Mouse (Mus musculus) forebrain, embryonic 10.5 days (tissue): ENCODE results near the gene Zmat5. TPM values are rescaled to one million over a fixed set of nuclear protein-coding genes. Genes with fewer than 3 reads are reported as not detected.

Experiments used
- DNase-seq: peaks from one replicate; pipeline ENCODE4 v3.0.0-alpha.2; 2017; ENCODE audit warnings: low spot score; ENCODE audit errors: extremely low spot score
- H3K27ac ChIP-seq: fragments of 300-500 bp; sonication (generic); 2 replicates; pipeline ENCODE4 v1.5.1; 2016; ENCODE audit warnings: mild to moderate bottlenecking
- H3K27me3 ChIP-seq: fragments of 300-500 bp; sonication (generic); 2 replicates; pipeline ENCODE4 v1.6.1; 2016; ENCODE audit warnings: mild to moderate bottlenecking; ENCODE audit not compliant: poor library complexity, severe bottlenecking
- H3K36me3 ChIP-seq: fragments of 300-500 bp; sonication (generic); replicated peaks from 2 replicates; pipeline ENCODE4 v1.6.1; 2016; ENCODE audit warnings: mild to moderate bottlenecking, moderate library complexity
- H3K4me1 ChIP-seq: fragments of 300-500 bp; sonication (generic); 2 replicates; pipeline ENCODE4 v1.6.1; 2016
- H3K4me3 ChIP-seq: fragments of 300-500 bp; sonication (generic); 2 replicates; pipeline ENCODE4 v1.5.1; 2016; ENCODE audit warnings: mild to moderate bottlenecking, moderate library complexity
- H3K9me3 ChIP-seq: fragments of 300-500 bp; sonication (generic); 2 replicates; pipeline ENCODE4 v1.6.1; 2016; ENCODE audit warnings: mild to moderate bottlenecking, moderate library complexity
- WGBS: fragments of 180-500 bp; shearing (Covaris S2); methylation state at CpG from one replicate; pipeline ENCODE4 v1.1.7; 2016; 5-methylcytosine and 5-hydroxymethylcytosine counted together
- polyA plus RNA-seq: library from polyadenylated mRNA; unstranded; fragments of >200 nt; fragmentation: Nextera tagmentation; extraction: Ambion mirVana; gene quantifications from 2 replicates; pipeline ENCODE4 v1.2.1, GENCODE M21; 2016

Gene Zmat5
- 76.8 and 79.6 TPM in 2 replicates for polyA plus RNA-seq

- peak; percentile 91 for DNase-seq
- H3K9me3 ChIP-seq = no peaks in the 10 kb centered on the region
- WGBS = under 1% methylated on average over 47 of the region's 47 CpGs
- peak within 1 kb of the TSS; percentile 90 for H3K27ac ChIP-seq
- peak within 1 kb of the TSS; percentile 73 for H3K4me3 ChIP-seq
- peaks cover 34% of the 10 kb centered on the region for H3K36me3 ChIP-seq
- H3K27me3 ChIP-seq = no peaks in the 10 kb centered on the region
- H3K4me1 ChIP-seq = peaks cover 18% of the 10 kb centered on the region
These were observed at the start of gene Zmat5, which contains the start of gene Uqcr10 for GRCm38 (mm10) chr11:4704072-4704964. TSS of gene Zmat5 (plus strand) at chr11:4704678. TSS of gene Uqcr10 (minus strand) at chr11:4704342.

GRCm38 (mm10) chr11:4659818-4660217 is 44.7 kb upstream of the Zmat5 start:
- Histone ChIP-seq H3K4me3 (no peak overlapping the region), H3K9me3 (no peaks in the 10 kb centered on the region), H3K27me3 (no peaks in the 10 kb centered on the region), H3K4me1 (no peaks in the 10 kb centered on the region), H3K36me3 (peaks cover 86% of the 10 kb centered on the region), H3K27ac (no peak overlapping the region)
- DNase-seq = no peak
- WGBS = 90% methylated on average over 1 of the region's 1 CpGs

- Histone ChIP-seq H3K4me3 (no peak overlapping the region), H3K9me3 (no peaks in the 10 kb centered on the region), H3K27ac (no peak overlapping the region), H3K4me1 (no peaks in the 10 kb centered on the region), H3K36me3 (peaks cover 83% of the 10 kb centered on the region), H3K27me3 (no peaks in the 10 kb centered on the region)
- no peak for DNase-seq
- 91% methylated on average over 7 of the region's 7 CpGs for WGBS
These were observed 44.0 kb upstream of the Zmat5 start for GRCm38 (mm10) chr11:4660309-4661025.

- H3K27me3 ChIP-seq = no peaks in the 10 kb centered on the region
- no peaks in the 10 kb centered on the region for H3K4me1 ChIP-seq
- no peak for DNase-seq
- H3K27ac ChIP-seq = no peak overlapping the region
- H3K9me3 ChIP-seq = no peaks in the 10 kb centered on the region
- 95% methylated on average over 4 of the region's 4 CpGs for WGBS
- H3K4me3 ChIP-seq = no peak overlapping the region
- H3K36me3 ChIP-seq = peaks cover 84% of the 10 kb centered on the region
These were observed 43.2 kb upstream of the Zmat5 start for GRCm38 (mm10) chr11:4661324-4661723.

- 87% methylated on average over 10 of the region's 10 CpGs for WGBS
- peaks cover 80% of the 10 kb centered on the region for H3K36me3 ChIP-seq
- DNase-seq = no peak
- H3K4me1 ChIP-seq = no peaks in the 10 kb centered on the region
- 0 out of 2 replicates have a peak, but pooled peaks cover under 1% of the 10 kb centered on the region for H3K9me3 ChIP-seq
- no peak overlapping the region for H3K27ac ChIP-seq
- no peaks in the 10 kb centered on the region for H3K27me3 ChIP-seq
- H3K4me3 ChIP-seq = no peak overlapping the region
These were observed 42.5 kb upstream of the Zmat5 start for GRCm38 (mm10) chr11:4661871-4662495.

- 95% methylated on average over 11 of the region's 11 CpGs for WGBS
- H3K4me1 ChIP-seq = no peaks in the 10 kb centered on the region
- H3K36me3 ChIP-seq = peaks cover 80% of the 10 kb centered on the region
- 0 out of 2 replicates have a peak, but pooled peaks cover 3% of the 10 kb centered on the region for H3K9me3 ChIP-seq
- no peak overlapping the region for H3K27ac ChIP-seq
- no peaks in the 10 kb centered on the region for H3K27me3 ChIP-seq
- H3K4me3 ChIP-seq = no peak overlapping the region
- no peak for DNase-seq
These were observed 42.0 kb upstream of the Zmat5 start for GRCm38 (mm10) chr11:4662496-4662878.

GRCm38 (mm10) chr11:4671736-4672135 is 32.7 kb upstream of the Zmat5 start:
- WGBS = 93% methylated on average over 4 of the region's 4 CpGs
- no peak overlapping the region for H3K4me3 ChIP-seq
- H3K4me1 ChIP-seq = peaks cover 6% of the 10 kb centered on the region; the same call in 1 of the 2 replicates
- H3K27me3 ChIP-seq = no peaks in the 10 kb centered on the region
- no peak overlapping the region for H3K27ac ChIP-seq
- DNase-seq = no peak
- H3K36me3 ChIP-seq = peaks cover 82% of the 10 kb centered on the region
- H3K9me3 ChIP-seq = 0 out of 2 replicates have a peak, but pooled peaks cover 3% of the 10 kb centered on the region

- no peaks in the 10 kb centered on the region for H3K9me3 ChIP-seq
- no peak overlapping the region for H3K27ac ChIP-seq
- WGBS = 85% methylated on average over 1 of the region's 1 CpGs
- no peak overlapping the region for H3K4me3 ChIP-seq
- no peak for DNase-seq
- no peaks in the 10 kb centered on the region for H3K27me3 ChIP-seq
- peaks cover 80% of the 10 kb centered on the region for H3K36me3 ChIP-seq
- H3K4me1 ChIP-seq = peaks cover 16% of the 10 kb centered on the region
These were observed 29.9 kb upstream of the Zmat5 start for GRCm38 (mm10) chr11:4674593-4674992.

GRCm38 (mm10) chr11:4675126-4675562 is 29.3 kb upstream of the Zmat5 start:
- peaks cover 82% of the 10 kb centered on the region for H3K36me3 ChIP-seq
- peaks cover 20% of the 10 kb centered on the region for H3K4me1 ChIP-seq
- H3K9me3 ChIP-seq = no peaks in the 10 kb centered on the region
- H3K27me3 ChIP-seq = no peaks in the 10 kb centered on the region
- H3K4me3 ChIP-seq = no peak overlapping the region
- 94% methylated on average over 6 of the region's 6 CpGs for WGBS
- no peak overlapping the region for H3K27ac ChIP-seq
- DNase-seq = no peak

GRCm38 (mm10) chr11:4675693-4676092 is 28.8 kb upstream of the Zmat5 start:
- no peak for DNase-seq
- Histone ChIP-seq H3K36me3 (peaks cover 81% of the 10 kb centered on the region), H3K4me1 (peaks cover 20% of the 10 kb centered on the region), H3K9me3 (no peaks in the 10 kb centered on the region), H3K27me3 (no peaks in the 10 kb centered on the region), H3K27ac (no peak overlapping the region), H3K4me3 (no peak overlapping the region)
- WGBS = 95% methylated on average over 6 of the region's 6 CpGs

- DNase-seq = no peak
- no peak overlapping the region for H3K4me3 ChIP-seq
- no peaks in the 10 kb centered on the region for H3K9me3 ChIP-seq
- peaks cover 20% of the 10 kb centered on the region for H3K4me1 ChIP-seq
- H3K36me3 ChIP-seq = peaks cover 88% of the 10 kb centered on the region
- no peaks in the 10 kb centered on the region for H3K27me3 ChIP-seq
- 81% methylated on average over 7 of the region's 7 CpGs for WGBS
- H3K27ac ChIP-seq = no peak overlapping the region
These were observed 27.1 kb upstream of the Zmat5 start for GRCm38 (mm10) chr11:4677250-4677872.
